Mouse (Mus musculus) liver, adult 2 months (tissue): ENCODE results near the gene Diexf.

Experiments used
- CTCF ChIP-seq: fragments of 200-500 bp; IDR thresholded peaks from 2 replicates; pipeline ENCODE4 v1.5.1; 2011; ENCODE audit warnings: low read depth, low read length, control low read depth
- POLR2A ChIP-seq: fragments of 200-500 bp; IDR thresholded peaks from 2 replicates; pipeline ENCODE4 v1.6.1; 2011; ENCODE audit warnings: low read length, control low read depth; ENCODE audit not compliant: insufficient read depth; ENCODE audit errors: extremely low read depth

DNA sequence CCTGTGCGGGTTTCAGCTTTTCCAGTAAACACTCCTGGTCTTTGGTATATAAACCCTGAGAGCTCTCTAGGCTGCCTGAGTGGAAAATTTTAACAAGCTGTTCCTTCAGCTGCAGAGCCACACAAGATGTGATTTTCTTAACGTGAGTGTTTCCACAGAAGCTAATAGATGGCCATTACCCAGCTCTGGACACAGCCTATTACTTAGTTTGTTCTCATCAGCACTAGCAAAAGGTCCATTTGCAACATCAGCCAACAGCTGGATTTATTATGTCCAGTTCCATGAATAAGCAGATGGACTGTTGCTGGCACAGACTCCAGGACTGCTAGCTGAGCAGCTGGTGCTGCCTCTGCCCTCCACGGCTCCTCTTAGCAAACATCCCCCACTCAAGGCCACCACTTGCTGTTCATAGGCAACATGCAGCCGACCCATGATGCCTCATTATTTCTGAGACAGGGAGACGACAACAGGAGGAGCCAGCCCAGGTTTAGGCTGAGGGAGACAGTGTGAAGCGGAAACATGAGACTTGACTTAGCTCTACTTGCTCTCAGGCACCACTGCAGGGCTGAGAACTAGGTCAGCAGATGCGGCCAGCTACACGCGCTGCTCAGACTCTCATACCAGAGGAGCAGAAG, 43.1 kb downstream of the Diexf start:
- no peak for TF ChIP-seq POLR2A
- TF ChIP-seq CTCF: no peak
